Mouse (Mus musculus) B cell, adult 67 days (primary cell): ENCODE measurements around the gene Vwde. TPM values are rescaled to one million over a fixed set of nuclear protein-coding genes. Genes with fewer than 3 reads are reported as not detected.

Experiments used
- total RNA-seq, 2 experiments: library from RNA; stranded (reverse); gene quantifications; 4 replicates each; pipeline ENCODE4 v1.2.4; 2023

Vwde gene
- not detected for total RNA-seq

GRCm38 (mm10) chr6:13224596-13225227, at the start of gene Vwde:
Gene Vwde (minus strand): TSS chr6:13224965.

Other genes with a start within 250 kb of the Vwde start
- gene Tmem106b, start 155.2 kb downstream of the Vwde start, total RNA-seq: 10 to 100 TPM; 51.8 to 56.3 TPM